In genomic region chr9:89902813-89903212, GRCm38 (mm10) we compare ENCODE assay signal across 28 mouse cellular contexts. TPM values are rescaled to one million over a fixed set of nuclear protein-coding genes. Genes with fewer than 3 reads are reported as not detected.
DNase-seq lines count a peak whose midpoint lies in the region; ATAC-seq and TF ChIP-seq lines count a peak whose summit lies in the region.
"Had no signal": no experiment of that assay in that cellular context is flagged by ENCODE, and none has a peak within 500 bp of the region (broad histone marks: within the 10 kb centered on the region; RNA-seq: fewer than 3 reads in every experiment).

No protein-coding gene starts in this region.

- no peak for TF ChIP-seq CTCF in liver, adult 2 months (IDR thresholded peaks at IDR 0.05; ENCODE audit: low read depth, low read length)

- peak; percentile 45 for DNase-seq in liver, adult 2 months (ENCODE audit: extremely low read depth, low read depth, low spot score)
- no peak for DNase-seq in liver
- peak; percentile 49 for DNase-seq in NIH3T3 (ENCODE audit: low read depth)
- DNase-seq: adrenal gland, adult 2 months; cerebellum, adult 18-20 months; cerebellum, postnatal 14 days; gastrocnemius, postnatal 14 days; heart, adult 18-20 months; heart, postnatal 14 days; kidney, postnatal 36 days; lung, postnatal 36 days; midbrain, embryonic 14.5 days; right cerebral cortex, postnatal 25 days had no signal

- no peak overlapping the region for H3K27ac ChIP-seq in forebrain, embryonic 16.5 days (ENCODE audit: low read length)
- H3K27ac ChIP-seq in forebrain, embryonic 13.5 days, result no peak overlapping the region
- no peak overlapping the region for H3K27ac ChIP-seq in liver, adult 2 months (replicated peaks; ENCODE audit: insufficient read depth, low read depth, low read length)
- no peak overlapping the region for H3K27ac ChIP-seq in stomach, embryonic 15.5 days
- H3K27ac ChIP-seq in kidney, embryonic 14.5 days (ENCODE audit: low read depth, low read length), result no peak overlapping the region
- H3K27ac ChIP-seq: embryonic facial prominence, embryonic 12.5 days; kidney, embryonic 15.5 days; left cerebral cortex, adult 2 months; liver, embryonic 15.5 days; neural tube, embryonic 12.5 days had no signal

- no peaks in the 10 kb centered on the region for H3K36me3 ChIP-seq in forebrain, embryonic 16.5 days (ENCODE audit: control insufficient read depth, insufficient read depth)
- H3K36me3 ChIP-seq in forebrain, embryonic 13.5 days (ENCODE audit: poor library complexity, severe bottlenecking), result no peaks in the 10 kb centered on the region
- H3K36me3 ChIP-seq in liver, adult 2 months (ENCODE audit: control insufficient read depth, insufficient read depth, low read length), result no peaks in the 10 kb centered on the region
- no peaks in the 10 kb centered on the region for H3K36me3 ChIP-seq in stomach, embryonic 15.5 days
- no peaks in the 10 kb centered on the region for H3K36me3 ChIP-seq in kidney, embryonic 14.5 days (ENCODE audit: control insufficient read depth, insufficient read depth, low read length)
- H3K36me3 ChIP-seq: embryonic facial prominence, embryonic 12.5 days; heart, embryonic 12.5 days; kidney, embryonic 15.5 days; liver, embryonic 15.5 days; neural tube, embryonic 12.5 days had no signal

- H3K4me2 ChIP-seq in forebrain, embryonic 16.5 days (ENCODE audit: low read length), result no peak overlapping the region
- H3K4me2 ChIP-seq in forebrain, embryonic 13.5 days, result no peak overlapping the region
- no peak overlapping the region for H3K4me2 ChIP-seq in stomach, embryonic 15.5 days
- no peak overlapping the region for H3K4me2 ChIP-seq in kidney, embryonic 14.5 days (replicated peaks; ENCODE audit: low read depth, low read length)
- H3K4me2 ChIP-seq: embryonic facial prominence, embryonic 12.5 days; heart, embryonic 12.5 days; kidney, embryonic 15.5 days; liver, embryonic 15.5 days; neural tube, embryonic 12.5 days had no signal

- peaks cover 9% of the 10 kb centered on the region for H3K4me1 ChIP-seq in forebrain, embryonic 16.5 days (replicated peaks; ENCODE audit: control insufficient read depth, insufficient read depth, low read length)
- H3K4me1 ChIP-seq in forebrain, embryonic 13.5 days, result peaks cover 9% of the 10 kb centered on the region
- no peaks in the 10 kb centered on the region for H3K4me1 ChIP-seq in liver, adult 2 months (ENCODE audit: control insufficient read depth, insufficient read depth, low read length)
- H3K4me1 ChIP-seq in stomach, embryonic 15.5 days, result no peaks in the 10 kb centered on the region
- H3K4me1 ChIP-seq in kidney, embryonic 14.5 days (ENCODE audit: control insufficient read depth, insufficient read depth, low read length), result no peaks in the 10 kb centered on the region
- H3K4me1 ChIP-seq: embryonic facial prominence, embryonic 12.5 days; heart, embryonic 12.5 days; kidney, embryonic 15.5 days; liver, embryonic 15.5 days; megakaryocyte, embryonic 14.5 days; neural tube, embryonic 12.5 days had no signal

- peak; percentile 34; the same call in 1 of the 2 replicates for ATAC-seq in forebrain, embryonic 16.5 days
- no peak for ATAC-seq in forebrain, embryonic 13.5 days
- peak; percentile 76 for ATAC-seq in stomach, embryonic 15.5 days (ENCODE audit: insufficient read depth, low FRiP score, low read depth)
- no peak for ATAC-seq in kidney, embryonic 14.5 days (ENCODE audit: low FRiP score, low TSS enrichment)
- ATAC-seq: forebrain, embryonic 14.5 days; inflammation-experienced regulatory T-cells, adult 6 months; Patski had no signal

- H3K9ac ChIP-seq in forebrain, embryonic 16.5 days (replicated peaks; ENCODE audit: low read depth, low read length), result no peak overlapping the region
- H3K9ac ChIP-seq in forebrain, embryonic 13.5 days, result no peak overlapping the region
- no peak overlapping the region for H3K9ac ChIP-seq in liver, adult 2 months (ENCODE audit: low read depth, low read length)
- no peak overlapping the region for H3K9ac ChIP-seq in stomach, embryonic 15.5 days
- H3K9ac ChIP-seq in kidney, embryonic 14.5 days (ENCODE audit: low read depth, low read length), result no peak overlapping the region
- H3K9ac ChIP-seq: embryonic facial prominence, embryonic 12.5 days; heart, embryonic 12.5 days; kidney, embryonic 15.5 days; liver, embryonic 15.5 days; neural tube, embryonic 12.5 days had no signal

- no peaks in the 10 kb centered on the region for H3K79me2 ChIP-seq in liver, adult 2 months (ENCODE audit: control insufficient read depth, insufficient read depth, low read length)

- no peak for TF ChIP-seq POLR2A in liver, adult 2 months (IDR thresholded peaks at IDR 0.05; ENCODE audit: extremely low read depth, insufficient read depth, low read length)

- H3K27me3 ChIP-seq in forebrain, embryonic 16.5 days (replicated peaks; ENCODE audit: control insufficient read depth, insufficient read depth, low read length), result peaks cover 20% of the 10 kb centered on the region
- peaks cover 25% of the 10 kb centered on the region for H3K27me3 ChIP-seq in forebrain, embryonic 13.5 days
- no peaks in the 10 kb centered on the region; the same call in 1 of the 2 replicates for H3K27me3 ChIP-seq in liver, adult 2 months (ENCODE audit: control insufficient read depth, insufficient read depth, low read length)
- H3K27me3 ChIP-seq in stomach, embryonic 15.5 days (replicated peaks), result peaks cover 20% of the 10 kb centered on the region
- peaks cover 30% of the 10 kb centered on the region for H3K27me3 ChIP-seq in kidney, embryonic 14.5 days (ENCODE audit: control insufficient read depth, insufficient read depth, low read length)

- H3K9me3 ChIP-seq in forebrain, embryonic 16.5 days (ENCODE audit: control insufficient read depth, low read length), result no peaks in the 10 kb centered on the region
- no peaks in the 10 kb centered on the region; the same call in 1 of the 2 replicates for H3K9me3 ChIP-seq in forebrain, embryonic 13.5 days (replicated peaks)
- H3K9me3 ChIP-seq in stomach, embryonic 15.5 days, result no peaks in the 10 kb centered on the region
- H3K9me3 ChIP-seq in kidney, embryonic 14.5 days (ENCODE audit: control insufficient read depth, low read length), result no peaks in the 10 kb centered on the region
- H3K9me3 ChIP-seq: embryonic facial prominence, embryonic 12.5 days; heart, embryonic 12.5 days; kidney, embryonic 15.5 days; liver, embryonic 15.5 days; megakaryocyte, embryonic 14.5 days; neural tube, embryonic 12.5 days had no signal

- H3K4me3 ChIP-seq in forebrain, embryonic 16.5 days (replicated peaks; ENCODE audit: low read length), result no peak overlapping the region
- H3K4me3 ChIP-seq in forebrain, embryonic 13.5 days, result no peak overlapping the region
- no peak overlapping the region for H3K4me3 ChIP-seq in liver, adult 2 months (ENCODE audit: insufficient read depth, low read depth, low read length)
- no peak overlapping the region for H3K4me3 ChIP-seq in stomach, embryonic 15.5 days (replicated peaks)
- H3K4me3 ChIP-seq in kidney, embryonic 14.5 days (ENCODE audit: low read length), result no peak overlapping the region
- H3K4me3 ChIP-seq: embryonic facial prominence, embryonic 12.5 days; erythroblast, embryonic 14.5 days; heart, embryonic 12.5 days; kidney, embryonic 15.5 days; left cerebral cortex, adult 2 months; liver, embryonic 15.5 days; megakaryocyte, embryonic 14.5 days; neural tube, embryonic 12.5 days had no signal

- WGBS in forebrain, embryonic 16.5 days, result 58% methylated on average over 2 of the region's 2 CpGs
- 82% methylated on average over 2 of the region's 2 CpGs for WGBS in forebrain, embryonic 13.5 days
- WGBS in liver, adult 2 months, result 28% methylated on average over 2 of the region's 2 CpGs
- 54% methylated on average over 2 of the region's 2 CpGs for WGBS in stomach, embryonic 15.5 days
- WGBS in kidney, embryonic 14.5 days, result 83% methylated on average over 2 of the region's 2 CpGs

RNA-seq across cellular contexts. Expression of gene Rasgrf1, which starts 6.9 kb away (rescaled TPM):
- polyA plus RNA-seq in forebrain, embryonic 16.5 days (2015; fragmentation: Nextera tagmentation; extraction: Ambion mirVana), result 7.0 and 11.2 TPM in 2 replicates
- 1.7 and 2.1 TPM in 2 replicates for polyA plus RNA-seq in forebrain, embryonic 13.5 days (2015; fragmentation: Nextera tagmentation; extraction: Ambion mirVana)
- 0.07 and 0.09 TPM in 2 replicates for total RNA-seq in liver, adult 2 months (2014; rRNA removed)
- not detected in 2 replicates for polyA plus RNA-seq in liver, adult 2 months (2012; rRNA removed)
- polyA plus RNA-seq in stomach, embryonic 15.5 days (2015; fragmentation: Nextera tagmentation; extraction: Ambion mirVana), result 0.74 and 1.0 TPM in 2 replicates
- 0.11 and 0.59 TPM in 2 replicates for polyA plus RNA-seq in kidney, embryonic 14.5 days (2014; fragmentation: Nextera tagmentation; extraction: Ambion mirVana)
- total RNA-seq: heart, postnatal 14 days had no signal
- polyA plus RNA-seq: erythroblast, embryonic 14.5 days; liver, embryonic 15.5 days; Patski had no signal

Comparison
In these comparisons a context has a peak if more than half of its experiments do, and no peak if none do; other contexts are left out.
1. ATAC-seq: peak in forebrain, embryonic 16.5 days (single experiment) and stomach, embryonic 15.5 days (single experiment); none in forebrain, embryonic 13.5 days (single experiment) and kidney, embryonic 14.5 days (single experiment).